Mouse (Mus musculus) megakaryocyte, embryonic 14.5 days (primary cell): ENCODE data around the gene Hsd3b7.

ENCODE experiments used
- FLI1 ChIP-seq: IDR thresholded peaks from 2 replicates; pipeline ENCODE4 v1.6.1; 2012; ENCODE audit warnings: low read length, inconsistent platforms, mixed read lengths
- GATA1 ChIP-seq: IDR thresholded peaks from 3 replicates; pipeline ENCODE4 v1.6.1; 2012; ENCODE audit warnings: mixed read lengths, low read length, inconsistent platforms, borderline replicate concordance

DNA sequence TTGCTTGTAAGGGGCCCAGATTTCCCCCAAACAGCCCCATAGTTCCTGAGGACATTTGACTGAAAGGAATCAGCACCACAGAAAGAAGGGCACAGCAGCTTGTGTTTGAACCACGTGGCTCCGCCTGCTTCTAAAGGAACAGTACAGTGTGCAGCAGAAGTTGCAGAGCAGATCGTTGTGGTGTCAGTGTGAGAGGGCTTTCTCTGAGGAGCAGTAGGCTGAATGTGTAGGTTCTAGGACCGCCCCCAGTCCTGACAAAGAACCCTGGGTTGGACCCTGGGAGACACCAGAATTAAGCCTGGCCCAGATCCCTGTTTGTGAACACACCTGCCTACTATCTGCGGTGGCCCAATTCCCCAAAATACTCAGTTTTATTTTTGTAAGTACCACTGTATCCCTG, 29.1 kb upstream of the Hsd3b7 start:
- no peak for TF ChIP-seq FLI1
- TF ChIP-seq GATA1 = no peak
